Mouse (Mus musculus) kidney, postnatal 4 days (tissue): ENCODE results near the gene Neurl2.
A peak's percentile ranks its signal among the peaks of the same experiment; 100 is the strongest.
"Not testable (repeated sequence)": the region's sequence is repeated elsewhere in the genome, so short reads cannot be mapped to it uniquely, and the experiment has no call there.

Source experiments
- DNase-seq, 2 experiments: peaks; one replicate each; pipeline ENCODE4 v3.0.0; 2021; ENCODE audit warnings: mixed read lengths in 2 of 2

Neurl2 gene

DNA sequence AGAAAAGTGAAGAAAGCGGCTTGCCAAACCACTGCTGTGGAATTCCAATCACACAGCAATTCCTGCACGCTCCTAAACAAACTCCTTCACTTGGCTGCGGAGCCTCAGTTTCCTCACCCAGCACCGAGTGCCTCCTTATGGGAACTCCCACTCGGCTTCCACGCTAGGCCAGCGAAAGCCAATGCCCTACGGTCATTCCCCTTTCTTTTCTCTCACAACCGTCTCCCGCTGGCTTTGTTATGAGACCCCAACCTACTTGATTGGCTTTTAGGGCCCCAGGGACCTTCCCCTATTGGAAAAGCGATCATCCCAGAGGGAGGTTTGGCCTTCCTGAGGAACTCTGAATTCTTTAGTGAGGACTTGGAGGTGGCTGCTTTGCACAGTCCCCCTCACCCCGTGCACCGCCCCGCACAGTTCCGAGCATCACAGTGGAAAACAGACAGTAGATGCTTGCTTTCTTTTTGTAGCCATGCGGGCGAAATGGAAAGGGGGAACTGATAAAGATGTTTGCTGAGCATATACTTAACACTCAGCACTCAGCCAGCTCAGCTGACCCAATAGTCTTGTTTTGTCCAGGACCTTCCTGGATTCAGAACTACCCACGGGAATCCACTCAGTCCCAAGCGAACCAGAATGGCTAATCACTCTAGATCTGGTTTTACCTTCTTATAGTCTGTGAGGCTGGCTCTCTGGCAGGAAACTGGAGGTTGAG lies 24.7 kb upstream of the Neurl2 start:
- DNase-seq: no peak

DNA sequence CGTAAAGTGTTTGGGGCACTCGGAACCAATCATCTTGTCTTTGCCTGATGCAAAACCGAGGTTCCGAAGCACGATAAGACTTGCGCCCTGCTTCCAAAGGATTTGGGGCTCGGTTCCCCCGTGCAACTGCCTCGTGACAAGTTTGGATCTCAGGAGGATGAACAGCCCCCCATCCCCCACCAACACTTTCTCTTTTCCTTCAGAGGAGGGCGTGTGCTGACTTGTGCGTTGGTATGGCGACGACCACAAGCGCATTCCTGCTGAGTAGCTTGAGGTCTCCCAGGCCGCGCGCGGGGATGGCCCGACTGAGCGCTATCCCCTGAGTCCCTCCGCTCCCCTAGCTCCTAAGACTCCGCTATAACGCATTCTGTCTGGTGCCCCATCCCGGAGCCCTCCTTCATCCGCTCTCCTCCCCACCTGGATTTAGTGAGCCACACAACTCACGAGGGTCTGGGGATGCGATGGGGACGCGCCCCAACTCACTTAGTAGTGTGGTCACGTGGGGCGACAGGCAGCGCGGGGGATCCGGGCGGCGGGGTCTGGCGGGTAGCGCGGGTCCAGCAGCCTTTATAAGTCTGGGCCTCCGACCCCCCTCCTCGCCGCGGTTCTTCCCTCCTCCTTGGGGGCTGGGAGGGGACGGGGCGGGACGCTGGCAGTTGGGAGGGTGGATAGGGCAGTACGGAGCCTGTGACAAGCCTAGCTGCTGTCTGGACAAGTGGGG lies 24.0 kb upstream of the Neurl2 start, which contains the start of gene Pltp:
Gene Pltp, minus strand, starts transcription at position 611 of the 721 bp plus-strand sequence.
- peak; percentile 76 to 84 for DNase-seq

DNA sequence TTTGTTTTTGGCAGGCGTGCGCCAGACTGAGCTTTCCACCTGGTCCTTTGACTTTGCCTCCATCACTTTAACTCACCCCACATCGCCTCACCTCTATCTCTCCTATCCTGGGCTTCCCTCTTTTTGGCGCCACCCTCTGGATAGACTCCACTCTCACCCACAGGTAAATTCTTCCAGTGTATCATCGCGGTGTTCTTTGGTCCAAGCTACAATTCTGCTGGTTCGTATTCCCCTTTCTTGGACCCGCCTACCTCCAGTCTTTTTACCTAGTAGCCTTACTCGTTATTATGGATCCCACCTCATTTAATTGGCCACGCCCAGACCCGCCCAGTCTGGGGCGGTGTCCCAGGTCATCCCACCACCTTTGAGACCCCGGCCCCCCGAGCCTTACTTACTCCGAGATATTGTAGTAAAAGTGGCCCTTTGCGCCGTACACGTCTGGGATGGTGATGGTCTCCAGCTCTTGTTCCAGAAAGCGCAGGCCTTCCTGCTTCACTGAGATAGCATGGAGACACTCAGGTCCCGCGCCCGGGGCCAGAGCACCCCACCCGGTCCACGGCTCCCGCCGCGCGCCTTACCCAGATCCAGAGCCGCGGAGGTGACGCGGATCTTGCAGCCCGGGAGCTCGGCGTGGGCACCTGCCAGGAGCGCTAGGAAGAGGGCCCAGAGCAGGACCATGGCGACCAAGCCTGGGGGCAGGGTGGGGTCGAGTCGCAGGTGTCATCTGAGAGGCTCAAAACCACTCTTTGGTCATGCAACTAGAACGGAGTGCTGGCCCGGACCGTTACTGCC lies 23.2 kb upstream of the Neurl2 start:
- DNase-seq: peak in 1 of 2 experiments; percentile 38

DNA sequence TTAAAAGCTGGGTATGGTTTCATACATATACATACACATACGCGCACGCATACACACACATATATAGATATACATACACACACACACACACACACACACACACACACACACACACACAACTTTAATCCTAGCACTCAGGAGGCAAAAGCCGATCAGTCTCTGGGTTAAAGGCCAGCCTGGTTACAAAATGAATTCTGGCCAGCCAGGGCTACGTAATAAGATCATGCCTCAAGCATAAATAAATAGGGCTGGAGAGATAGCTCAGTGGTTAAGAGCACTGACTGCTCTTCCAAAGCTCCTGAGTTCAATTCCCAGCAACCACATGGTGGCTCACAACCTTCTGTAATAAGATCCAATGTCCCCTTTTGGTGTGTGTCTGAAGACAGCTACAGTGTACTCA lies 22.3 kb upstream of the Neurl2 start:
- DNase-seq: not testable (repeated sequence)

DNA sequence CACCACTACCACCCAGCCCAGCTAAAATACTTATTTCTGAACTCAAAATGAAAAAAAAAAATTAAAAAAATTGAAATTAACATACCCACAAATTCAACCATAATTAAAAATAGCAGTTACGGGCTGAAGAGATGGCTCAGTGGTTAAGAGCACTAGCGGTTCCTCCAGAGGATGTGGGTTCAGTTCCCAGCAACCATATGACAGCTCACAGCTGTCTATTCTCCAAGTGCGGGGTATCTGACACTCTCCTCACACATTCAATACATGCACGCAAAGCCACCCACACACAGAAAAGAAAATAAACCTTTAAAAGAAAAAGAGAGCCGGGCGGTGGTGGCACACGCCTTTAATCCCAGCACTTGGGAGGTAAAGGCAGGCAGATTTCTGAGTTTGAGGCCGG lies 16.8 kb upstream of the Neurl2 start:
- DNase-seq: no peak

DNA sequence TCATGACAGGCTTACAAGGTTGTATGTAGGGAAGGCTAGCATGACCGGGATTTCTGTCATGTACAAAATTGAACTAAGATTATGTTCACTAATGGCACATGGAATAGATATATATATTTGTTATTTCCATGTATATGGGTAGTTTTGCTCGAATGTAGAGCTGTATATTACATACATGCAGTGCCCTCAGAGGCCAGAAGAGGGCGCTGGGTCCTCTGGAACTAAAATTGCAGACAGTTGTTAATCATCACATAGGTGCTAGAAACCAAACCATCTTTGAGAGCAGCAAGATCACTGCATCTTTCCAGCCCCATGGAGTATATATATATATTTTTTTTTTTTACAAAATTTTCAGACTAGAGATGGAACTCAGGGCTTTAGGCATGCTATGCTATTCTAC lies 12.5 kb upstream of the Neurl2 start:
- DNase-seq: peak; percentile 51 to 52

DNA sequence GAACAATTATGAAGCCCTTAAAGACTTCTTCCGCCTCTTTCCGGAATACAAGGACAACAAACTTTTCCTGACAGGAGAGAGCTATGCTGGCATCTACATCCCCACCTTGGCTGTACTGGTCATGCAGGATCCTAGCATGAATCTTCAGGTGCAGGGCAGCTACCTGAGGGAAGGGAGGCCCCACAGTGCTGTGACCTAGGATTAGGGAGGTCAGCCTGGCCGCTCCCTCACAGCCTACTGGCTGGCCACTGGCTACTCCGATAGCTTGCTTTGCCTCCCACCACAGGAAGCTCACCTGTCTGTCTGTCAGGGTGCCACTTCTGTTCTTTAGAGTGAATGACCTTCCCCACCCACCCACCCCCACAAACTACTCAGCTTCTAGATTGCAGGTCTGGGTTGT lies 1.9 kb upstream of the Neurl2 start:
- no peak for DNase-seq

DNA sequence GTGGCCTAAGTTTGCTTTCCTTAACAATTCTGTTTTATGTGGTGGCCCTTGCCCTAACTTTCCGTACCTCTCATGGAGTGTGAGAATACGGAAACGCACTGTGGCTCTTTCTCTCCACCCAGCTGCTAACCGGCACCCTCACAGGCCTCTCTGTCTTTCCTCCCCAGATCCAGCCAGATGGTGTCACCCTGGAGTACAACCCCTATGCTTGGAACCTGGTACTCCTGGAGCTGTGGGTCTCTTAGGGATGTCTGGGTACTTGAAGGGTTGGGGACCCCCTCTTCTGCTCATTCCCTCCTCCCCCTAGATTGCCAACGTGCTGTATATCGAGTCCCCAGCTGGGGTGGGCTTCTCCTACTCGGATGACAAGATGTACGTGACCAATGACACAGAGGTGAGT lies 1.3 kb upstream of the Neurl2 start:
- peak; percentile 31 to 43 for DNase-seq

DNA sequence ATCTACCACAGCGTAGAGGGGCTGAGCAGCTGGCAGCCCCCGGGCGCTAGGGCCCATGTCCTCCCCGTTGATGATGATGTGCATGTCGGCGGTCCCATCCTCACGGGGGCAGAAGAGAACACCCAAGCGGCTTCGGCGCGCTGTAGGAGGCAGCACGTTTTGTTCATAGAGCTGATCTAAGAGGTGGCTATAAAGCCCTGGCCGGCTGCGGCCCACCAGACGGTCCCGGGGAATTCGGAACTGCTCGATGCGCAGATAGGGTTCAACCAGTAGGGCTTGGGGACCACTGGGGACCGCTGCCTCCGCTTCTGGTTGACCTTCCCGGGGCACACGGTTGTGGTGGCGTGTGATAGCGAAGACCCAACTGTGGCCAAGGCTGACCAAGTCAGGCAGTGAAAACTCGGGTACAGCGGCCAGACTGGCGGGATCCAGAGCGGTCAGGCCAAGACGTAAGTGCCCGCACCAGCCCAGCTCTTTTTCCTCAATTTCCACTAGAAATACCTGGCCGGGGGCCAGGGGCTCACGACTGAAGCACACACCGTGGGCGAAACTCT lies 431 bp downstream of the Neurl2 start, which contains the start of gene Ctsa:
Gene Ctsa, plus strand, starts transcription at position 126 of the 554 bp plus-strand sequence.
- peak; percentile 82 to 90 for DNase-seq

DNA sequence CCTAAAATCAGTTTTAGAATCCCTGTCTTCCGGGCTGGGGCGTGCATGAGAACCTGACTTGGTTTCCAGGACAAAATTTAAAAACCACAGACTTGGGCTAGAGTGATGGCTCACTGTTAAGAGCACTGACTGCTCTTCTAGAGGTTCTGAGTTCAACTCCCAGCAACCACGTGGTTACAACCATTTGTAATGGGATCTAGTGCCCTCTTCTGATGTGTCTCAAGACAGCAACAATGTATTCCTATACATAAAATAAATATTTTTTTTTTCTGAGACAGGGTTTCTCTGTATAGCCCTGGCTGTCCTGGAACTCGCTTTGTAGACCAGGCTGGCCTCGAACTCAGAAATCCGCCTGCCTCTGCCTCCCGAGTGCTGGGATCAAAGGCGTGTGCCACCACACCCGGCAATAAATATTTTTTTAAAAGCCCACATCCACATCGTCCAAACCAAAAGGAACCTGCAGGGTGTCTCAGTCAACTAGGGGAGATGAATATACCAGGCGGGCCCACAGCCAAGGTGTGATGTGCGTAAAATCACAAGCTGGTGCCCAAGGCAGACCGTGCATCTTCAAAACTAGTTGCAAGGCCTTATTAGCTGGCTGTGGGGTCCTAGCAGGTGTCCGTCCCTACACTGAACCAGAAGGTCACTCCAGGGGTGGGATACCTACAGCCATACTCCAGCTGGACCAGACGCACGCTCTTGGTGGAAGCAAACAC lies 1.1 kb downstream of the Neurl2 start:
- DNase-seq: no peak

DNA sequence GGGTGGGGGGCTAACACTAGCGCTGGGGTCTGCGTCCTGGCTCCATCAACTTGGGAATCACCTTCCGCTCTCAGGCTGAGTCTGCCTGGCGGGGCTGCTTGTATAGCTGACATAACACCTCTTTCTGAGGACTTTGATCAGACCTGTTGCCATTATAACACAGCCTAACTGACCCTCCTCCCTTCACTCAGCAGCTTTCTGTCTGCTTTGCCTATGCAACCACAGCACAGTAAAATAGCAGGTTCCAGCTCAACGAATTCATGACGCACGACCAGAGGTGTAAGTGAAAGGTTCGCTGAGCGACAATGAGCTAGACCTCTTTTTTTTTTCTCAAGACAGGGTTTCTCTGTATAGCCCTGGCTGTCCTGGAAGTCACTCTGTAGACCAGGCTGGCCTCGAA lies 2.2 kb downstream of the Neurl2 start:
- DNase-seq: peak in 1 of 2 experiments; percentile 32

DNA sequence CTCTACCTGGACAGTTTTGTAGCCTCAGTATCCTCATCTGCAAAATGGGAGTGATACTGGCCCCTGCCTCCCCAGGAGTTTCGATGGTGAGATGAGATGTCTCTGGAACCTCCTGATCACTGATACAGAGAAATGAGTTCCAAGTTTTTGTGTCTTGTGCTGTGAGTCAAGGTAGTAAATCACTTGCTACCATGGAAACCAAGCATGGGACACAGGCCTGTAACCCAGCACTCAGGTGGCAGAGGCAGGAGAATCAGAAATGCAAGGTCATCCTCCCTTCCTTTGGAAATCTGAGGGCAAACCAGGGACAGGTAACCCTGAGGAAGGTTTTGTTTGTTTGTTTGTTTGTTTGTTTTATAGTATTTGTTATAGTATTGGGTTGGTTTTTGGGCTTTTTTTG lies 4.2 kb downstream of the Neurl2 start:
- no peak for DNase-seq

DNA sequence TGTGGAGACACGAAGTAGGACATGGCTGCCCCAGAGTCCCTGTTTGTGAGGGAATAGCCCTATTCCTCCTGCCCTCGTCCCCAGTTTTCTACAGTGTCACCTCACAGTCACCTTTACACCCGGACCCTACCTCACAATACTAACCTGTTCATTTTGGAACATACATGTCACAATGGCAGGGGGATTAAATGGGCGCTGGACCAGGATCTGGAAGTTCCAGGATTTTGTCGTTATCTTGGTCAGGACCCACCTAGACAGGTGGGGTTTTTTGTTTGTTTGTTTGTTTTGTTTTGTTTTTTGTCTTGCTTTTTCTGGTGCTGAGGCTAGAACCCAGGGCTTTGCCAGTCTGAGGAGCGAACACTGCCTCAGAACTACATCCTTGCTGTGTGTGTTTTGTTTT lies 4.8 kb downstream of the Neurl2 start, which contains the start of gene Spata25:
Gene Spata25, minus strand, starts transcription at position 101 of the 400 bp plus-strand sequence.
- DNase-seq: no peak

DNA sequence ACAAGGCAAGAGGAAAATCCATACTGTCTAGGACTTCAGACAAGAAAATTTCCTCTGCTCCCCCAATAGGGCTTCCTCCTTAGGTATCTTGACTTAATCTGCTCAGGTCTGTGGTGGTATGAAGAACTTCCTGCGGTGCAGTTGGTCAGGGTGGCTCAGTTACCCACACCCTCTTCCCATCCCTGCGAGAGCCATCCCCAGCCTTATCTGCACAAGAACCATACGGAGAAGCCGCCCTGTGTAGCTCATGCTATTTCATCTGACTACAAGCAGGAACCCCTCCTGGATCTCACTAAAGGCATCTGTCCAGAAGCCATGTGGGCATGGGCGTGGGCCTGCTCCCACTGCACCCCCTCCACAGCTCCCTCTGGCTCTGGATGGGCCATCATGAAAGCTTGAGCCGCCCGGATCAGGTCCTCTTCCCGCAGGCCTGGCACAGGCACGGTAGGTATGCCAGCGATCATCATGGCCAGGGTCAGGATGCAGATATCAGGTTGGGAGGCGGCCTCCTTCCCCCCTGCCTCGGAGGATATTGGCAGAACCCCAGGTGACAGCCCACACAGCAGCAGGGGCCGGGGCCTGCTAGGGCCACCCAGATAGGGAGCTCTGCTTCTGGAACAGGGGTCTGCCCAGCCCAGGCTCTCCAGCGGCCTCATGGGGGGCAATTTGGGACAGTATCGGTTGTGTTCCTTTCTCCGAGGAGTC lies 6.0 kb downstream of the Neurl2 start:
- DNase-seq: no peak

DNA sequence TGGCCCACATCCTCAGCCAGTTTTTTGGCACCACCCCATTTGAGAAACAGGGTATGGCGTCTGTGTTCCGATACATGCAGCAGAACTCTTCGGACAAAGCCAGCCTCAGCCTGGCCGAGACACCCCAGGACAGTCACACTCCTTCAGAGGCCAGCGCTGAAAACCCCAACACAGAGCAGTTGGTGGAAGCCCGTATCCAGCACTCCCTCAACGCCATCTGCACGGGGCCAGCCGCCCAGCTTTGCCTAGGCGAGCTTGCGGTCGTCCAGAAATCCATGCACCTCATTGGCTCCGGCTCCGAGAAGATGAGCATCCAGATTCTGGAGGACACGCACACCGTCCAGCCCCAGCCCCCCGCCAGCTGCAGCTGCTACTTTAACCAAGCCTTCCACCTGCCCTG lies 7.7 kb downstream of the Neurl2 start:
- DNase-seq: no peak

DNA sequence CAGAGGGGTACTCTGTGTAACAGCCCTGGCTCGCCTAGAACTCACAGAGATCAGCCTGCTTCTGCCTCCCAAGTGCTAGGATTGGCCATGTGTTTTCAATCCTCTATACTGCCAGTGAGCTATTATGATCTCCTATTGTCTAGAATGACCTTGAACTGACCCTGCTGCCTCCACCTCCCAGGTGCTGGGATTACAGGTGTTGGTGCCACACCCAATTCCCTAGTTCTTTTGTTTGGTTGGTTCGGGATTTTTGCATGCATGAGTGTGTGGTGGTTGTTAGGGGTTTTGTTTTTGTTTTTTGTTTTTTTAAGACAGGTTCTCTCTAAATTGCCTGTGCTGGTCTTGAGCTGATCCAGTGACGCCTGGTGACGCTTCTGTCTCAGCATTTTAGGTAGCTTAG lies 9.3 kb downstream of the Neurl2 start:
- DNase-seq: no peak

DNA sequence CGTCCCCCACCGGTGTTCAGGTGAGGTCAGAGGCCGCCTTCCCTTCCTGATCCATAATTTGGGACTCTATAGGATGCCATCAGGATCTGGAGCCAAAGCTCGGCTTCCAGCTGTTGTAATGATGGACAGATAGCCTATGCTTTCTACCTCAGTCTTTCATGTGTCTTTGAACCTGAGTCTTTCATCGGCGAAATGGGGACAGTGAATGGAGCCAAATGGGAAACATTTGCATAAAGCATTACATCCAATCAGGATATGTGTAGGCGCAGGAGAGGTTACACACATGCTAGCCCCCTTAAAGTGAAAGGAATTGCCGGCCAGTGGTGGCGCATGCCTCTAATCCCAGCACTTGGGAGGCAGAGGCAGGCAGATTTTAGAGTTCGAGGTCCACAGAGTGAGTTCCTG lies 10.1 kb downstream of the Neurl2 start:
- DNase-seq: peak in 1 of 2 experiments; percentile 31

DNA sequence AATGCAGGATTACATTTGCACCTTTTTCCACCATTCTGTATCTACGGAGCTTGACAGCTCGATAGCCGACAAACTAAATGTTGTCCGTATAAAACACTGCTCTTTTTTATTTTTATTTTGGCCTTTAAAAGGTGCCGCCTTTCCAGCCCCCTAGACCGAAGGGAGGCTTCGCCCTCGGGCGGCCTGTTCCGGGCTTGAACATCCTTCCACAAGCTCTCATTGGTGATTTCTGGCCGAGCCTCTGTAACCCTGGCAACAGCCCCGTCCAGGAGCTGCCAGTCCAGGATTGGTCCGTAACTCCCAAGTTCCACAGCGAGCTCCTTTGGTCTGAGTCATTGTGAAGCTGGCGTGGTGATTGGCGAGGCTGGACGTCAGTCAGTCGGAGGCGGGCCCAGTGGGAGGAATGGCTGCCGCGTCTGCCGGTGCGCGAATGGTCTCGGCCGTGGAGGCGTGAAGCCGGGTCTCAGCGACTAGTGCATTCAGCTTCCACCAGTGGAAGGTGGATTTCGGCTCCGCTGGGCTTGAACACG lies 10.6 kb downstream of the Neurl2 start, which contains the start of gene Zswim1:
Gene Zswim1, plus strand, starts transcription at position 51 of the 530 bp plus-strand sequence.
- DNase-seq: peak; percentile 100

DNA sequence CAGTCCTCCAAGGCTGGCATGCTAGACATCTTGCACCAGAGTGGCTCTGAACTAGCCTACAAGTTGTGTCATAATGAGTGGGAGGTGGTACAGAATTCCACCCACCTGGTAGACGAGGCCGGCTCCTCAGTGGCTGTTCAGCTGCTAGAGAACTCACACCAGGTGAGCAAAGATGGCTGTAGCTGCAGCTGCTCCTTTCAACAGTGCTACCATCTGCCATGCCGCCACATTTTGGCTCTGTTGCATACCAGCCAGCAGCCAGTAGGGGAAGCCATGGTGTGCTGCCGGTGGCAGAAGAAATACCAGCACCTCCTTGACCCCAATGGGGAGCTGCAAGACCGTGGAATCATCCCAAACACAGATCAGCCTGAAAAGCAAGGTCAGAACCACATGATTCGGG lies 12.2 kb downstream of the Neurl2 start:
- no peak for DNase-seq

DNA sequence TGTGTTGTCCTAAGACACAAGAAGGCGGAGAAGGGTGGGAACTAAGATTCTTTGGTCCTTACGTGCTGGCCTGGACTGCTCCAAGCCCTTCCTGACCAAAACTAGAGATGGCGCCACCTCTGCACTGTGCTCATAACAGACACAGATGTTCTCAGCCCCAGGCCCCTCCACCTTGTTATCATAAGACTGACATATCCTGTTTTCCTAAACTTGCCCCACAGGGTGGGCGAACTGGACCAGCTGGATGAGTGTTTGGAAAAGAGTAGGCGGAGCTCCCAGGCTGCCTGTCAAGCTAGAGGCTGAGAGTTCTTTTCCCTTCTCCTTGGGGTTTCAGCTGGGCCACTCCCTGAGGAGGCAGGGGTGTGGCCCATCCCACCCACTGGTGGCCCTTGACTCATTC lies 15.6 kb downstream of the Neurl2 start:
- peak in 1 of 2 experiments; percentile 38 for DNase-seq

DNA sequence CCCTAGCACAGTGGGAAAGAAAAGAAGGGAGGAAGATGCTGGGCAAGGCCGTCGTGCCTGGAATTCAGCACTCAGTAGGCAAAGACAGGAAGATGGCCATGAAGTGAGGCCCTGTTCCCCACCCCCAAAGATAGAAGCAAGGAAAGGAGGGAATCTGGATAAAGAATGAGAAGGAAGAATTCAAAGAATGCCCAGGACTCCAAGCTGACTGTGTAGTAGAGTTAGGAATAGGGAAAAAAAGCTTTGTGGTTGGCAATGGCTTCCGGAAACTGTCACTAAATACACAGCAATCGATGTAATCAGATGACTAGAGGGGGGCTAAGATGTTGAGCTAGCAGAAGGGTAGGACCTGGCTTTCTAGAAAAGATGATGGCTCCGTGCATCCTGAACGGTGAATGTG lies 16.1 kb downstream of the Neurl2 start:
- DNase-seq: no peak
